Mouse (Mus musculus) retina, embryonic 14.5 days (tissue): ENCODE data around the gene Lrrc23.

Experiments
- DNase-seq: peaks from one replicate; pipeline ENCODE4 v3.0.0-alpha.2; 2015; ENCODE audit warnings: low spot score

Gene Lrrc23

DNA sequence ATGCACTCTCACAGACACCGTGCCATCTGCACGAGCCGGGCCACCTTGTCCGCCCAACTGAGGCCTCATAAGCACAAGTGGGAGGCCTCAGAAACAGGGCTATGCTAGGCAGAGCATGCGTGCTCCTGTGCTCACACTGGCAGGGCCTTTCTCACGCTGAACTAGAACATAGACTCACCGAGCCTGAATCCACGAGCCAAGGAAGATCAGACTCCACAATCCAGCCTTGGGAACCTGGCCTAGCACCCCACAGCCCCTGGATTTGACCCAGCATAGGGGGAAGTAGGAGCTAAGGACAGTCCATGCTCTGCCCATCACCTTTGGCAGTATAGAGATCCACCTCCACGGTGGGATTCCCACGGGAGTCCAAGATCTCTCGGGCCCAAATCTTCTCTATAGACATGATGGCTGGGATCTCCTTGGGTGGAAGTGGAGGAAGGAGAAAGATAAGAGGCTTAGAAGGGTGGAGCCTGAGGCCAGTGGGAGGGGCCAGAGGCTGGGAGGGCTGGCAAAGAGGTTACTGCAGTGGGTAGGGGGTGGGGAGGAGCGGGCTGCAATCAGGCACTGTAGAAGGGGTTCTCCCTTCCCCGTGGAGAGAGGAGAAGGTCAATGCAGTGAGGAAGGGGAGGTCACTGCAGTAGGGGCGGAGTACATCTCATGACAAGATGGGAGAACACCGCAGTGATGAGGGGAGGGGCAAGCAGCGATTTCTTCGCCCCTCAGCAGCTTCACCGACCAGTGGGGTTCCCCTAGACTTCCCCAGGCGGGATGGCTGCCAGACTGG lies 11.4 kb downstream of the Lrrc23 start:
- peak; percentile 67 for DNase-seq

DNA sequence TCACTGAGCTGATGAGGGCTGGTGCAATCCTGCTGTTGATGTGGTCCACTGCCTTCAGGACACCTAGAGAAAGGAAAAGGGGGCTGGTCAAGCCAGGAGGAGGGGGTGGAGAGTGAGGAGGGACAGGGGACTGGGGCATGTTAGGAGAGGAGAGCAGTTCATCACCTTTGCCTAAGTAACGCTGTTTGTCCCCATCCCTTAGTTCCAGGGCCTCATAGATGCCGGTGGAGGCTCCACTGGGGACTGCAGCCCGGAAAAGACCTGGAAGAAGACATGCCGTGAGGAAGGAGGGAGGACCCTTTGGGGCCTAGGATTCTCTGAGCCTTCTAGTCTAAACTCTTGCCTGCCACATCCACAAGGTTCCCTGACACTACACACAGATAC lies 12.0 kb downstream of the Lrrc23 start:
- DNase-seq, result no peak

DNA sequence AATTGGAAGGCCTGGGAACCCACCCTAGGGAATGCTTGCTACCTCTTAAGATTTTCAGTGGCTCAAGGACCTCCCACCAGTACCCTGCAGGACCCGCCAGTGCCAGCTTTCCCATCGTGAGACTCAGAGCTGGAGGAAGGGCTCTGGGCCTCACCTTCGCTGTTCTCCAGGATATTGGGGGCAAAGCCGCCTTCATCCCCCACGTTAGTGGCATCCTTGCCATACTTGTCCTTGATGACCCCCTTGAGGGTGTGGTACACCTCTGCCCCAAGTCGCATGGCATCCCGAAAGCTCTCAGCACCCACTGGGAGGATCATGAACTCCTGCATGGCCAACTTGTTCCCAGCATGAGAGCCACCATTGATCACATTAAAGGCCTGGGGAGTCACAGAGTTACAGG lies 13.6 kb downstream of the Lrrc23 start:
- DNase-seq, result no peak

DNA sequence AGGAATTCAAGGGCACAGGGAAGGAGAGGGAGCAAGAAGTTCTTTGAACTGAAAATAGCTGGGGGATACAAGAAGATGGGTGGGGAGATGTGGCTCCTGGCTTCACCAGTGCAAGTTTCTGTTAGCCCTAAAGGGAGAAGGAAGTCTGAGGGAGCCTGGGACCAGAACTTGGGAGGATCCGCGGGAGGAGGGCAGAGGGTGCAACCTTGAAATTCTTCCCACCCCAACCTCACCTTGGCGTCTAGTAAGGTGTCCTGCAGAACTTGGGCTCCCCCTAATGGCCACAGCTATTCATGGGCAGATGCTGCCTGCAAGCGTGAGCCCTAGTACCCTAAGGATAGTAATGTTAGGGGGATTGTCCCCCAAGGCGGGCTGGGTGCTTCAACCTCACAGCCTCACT lies 20.3 kb downstream of the Lrrc23 start:
- DNase-seq, result peak; percentile 90

DNA sequence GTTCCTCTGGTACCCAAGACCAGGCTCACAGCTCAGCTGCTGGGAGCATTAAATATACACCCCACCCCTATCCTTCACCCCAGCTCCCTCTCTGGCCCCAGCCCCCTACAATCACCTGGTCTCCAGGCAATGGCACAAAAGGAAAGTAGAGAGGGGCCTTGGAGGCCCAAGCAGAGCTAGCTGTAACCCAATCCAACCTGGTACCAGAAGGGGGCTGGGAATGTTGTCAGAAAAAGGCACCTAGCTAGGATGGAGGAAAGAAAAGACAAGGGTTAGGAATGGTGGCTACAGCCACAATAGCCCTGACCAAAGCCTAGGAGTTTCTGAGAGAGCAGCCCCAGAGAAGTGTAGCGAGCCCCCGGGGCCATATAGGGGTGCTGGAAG lies 20.7 kb downstream of the Lrrc23 start:
- no peak for DNase-seq

DNA sequence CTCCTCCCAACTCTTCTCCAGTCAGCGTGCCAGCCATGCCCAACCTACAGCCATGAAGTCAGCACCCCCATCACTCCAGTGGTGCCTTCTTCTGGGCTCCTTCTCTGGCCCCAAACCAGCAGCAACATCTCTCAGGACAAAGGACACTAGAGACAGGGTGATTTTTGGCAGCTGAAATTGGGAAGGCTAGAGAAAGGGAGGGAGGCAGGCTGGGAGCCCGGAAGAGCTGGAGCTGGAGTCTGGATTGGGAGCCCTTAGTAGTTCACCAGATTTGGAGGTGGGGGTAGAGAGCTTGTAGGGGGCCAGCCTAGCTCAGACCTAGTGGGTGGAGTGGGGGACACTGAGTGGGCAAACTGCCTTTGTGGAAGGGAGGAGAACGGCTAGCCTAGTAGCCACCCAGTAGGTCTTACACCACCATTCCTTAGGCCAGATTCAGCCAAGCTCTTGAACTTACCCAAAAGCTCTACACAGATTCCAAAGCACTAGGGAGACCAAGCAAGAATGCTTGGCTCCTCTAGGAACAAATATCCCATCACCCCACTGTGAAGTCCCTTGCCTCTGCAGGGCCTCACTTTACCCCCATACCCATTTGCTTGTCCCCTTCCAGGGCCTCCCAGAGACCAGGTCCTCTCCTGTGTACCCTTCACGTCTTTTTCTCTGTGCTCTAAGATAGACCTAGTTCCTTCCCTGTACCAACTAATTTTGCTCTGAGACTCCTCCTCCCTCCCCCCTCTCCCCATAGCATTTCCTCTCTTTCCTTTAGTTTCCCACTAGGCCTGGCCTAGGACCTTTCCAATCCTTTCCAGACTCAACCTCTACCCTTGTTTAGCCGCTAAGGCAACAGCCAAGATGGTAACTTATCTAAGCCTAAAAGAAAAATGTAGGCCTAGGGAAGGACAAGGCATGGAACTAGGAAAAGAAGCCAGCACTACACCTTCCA lies 21.3 kb downstream of the Lrrc23 start:
- peak; percentile 63 for DNase-seq

DNA sequence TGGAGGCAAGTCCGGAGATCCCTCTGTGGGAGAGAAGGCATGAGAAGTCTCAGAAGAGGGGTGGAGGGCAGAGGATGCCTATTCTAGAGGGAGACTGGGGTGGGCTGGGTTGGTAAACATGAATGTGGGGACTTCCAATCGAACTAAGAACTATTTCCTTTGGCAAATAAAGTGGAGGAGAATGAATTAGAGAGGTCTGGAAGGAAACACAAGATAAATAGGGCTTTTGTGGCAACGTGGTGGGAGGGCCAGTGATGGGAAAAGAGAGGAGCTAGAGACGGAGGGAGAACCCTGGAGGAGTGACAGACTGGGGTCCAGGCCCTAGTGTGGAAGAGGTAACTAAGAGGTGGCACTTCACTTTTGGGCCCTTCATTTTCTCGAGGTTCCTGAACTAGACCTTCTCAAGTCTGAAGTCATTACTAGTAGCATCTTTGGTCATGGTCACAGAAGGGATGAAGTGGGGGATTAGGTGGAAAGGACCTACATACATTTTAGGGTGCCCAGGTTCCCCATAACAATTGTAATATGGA lies 22.1 kb downstream of the Lrrc23 start:
- DNase-seq, result no peak

DNA sequence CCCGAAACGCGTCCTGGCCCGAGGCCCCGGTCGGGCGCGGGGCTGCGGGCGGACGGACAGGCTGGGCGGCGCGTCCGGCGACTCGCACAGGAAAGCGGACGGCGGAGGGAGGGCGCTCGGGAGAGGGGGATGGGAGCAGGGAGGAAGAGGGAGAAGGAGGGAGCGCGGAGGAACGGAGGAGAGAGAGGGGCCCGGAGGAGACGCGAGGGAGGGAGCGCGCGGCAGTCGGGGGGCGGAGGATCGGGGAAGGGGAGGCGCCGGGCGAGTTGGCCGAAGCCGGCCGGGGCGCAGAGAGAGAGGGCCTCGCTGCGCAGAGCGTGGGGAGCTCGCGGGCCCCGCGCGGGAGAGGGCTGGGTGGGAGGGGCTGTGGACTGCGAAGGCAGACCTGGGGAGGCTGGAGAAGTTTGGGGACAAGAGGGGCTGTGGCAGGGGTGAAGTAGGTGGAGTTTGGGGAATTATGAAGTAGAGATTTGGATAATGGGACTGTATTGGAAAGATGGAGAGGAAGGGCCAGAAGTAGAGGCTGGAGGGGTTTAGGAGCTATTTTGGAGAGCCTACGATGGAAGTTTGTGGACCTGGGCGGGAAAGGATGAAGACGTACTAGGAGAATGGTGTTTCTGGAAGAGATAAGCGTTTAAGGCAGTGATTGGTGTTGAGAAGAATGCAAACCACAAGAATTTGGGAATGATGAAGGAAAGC lies 22.7 kb downstream of the Lrrc23 start:
- DNase-seq, result peak; percentile 75

DNA sequence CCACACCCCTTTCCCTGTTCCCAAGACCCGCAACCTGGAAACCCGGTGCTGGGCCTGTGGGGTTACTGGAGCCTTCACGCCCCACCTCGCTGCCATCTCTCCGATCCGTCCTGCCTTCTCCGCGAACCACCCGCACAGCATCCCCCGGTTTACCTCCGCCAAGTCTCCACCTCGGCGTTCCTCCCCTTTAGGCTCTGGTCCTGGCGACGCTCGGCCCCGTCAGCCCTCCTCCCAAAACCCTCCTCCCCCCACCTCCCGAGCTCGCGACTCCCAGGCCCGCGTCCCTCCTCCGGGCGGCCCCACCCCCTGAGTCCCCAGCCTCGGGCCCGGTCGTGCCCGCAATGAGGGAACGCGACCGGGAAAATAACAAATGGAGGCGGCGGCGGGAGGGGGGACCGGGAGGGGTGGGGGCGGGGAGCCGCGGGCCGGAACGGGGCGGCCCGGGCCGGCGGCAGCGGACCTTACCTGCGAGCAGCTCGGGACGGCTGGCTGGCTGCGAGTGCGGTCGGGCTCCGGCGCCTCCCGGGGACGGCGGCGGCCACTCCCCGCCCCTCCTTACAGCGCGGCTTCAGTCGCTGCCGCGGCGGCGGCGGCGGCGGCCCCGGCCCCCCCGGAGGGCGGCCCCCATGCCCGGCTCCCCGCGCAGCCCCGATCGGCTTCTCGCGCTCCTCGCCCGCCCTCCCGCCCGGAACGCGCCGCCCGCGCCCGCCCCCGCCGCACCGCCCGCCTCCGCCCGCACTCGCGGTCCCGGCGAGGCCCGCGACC lies 23.5 kb downstream of the Lrrc23 start, which contains the start of the genes Gm45234 and Atn1:
Gm45234 (minus strand) TSS at position 191 of the 765 bp plus-strand sequence.
Atn1 (minus strand) TSS at position 694 of the 765 bp plus-strand sequence.
- peak; percentile 68 for DNase-seq

DNA sequence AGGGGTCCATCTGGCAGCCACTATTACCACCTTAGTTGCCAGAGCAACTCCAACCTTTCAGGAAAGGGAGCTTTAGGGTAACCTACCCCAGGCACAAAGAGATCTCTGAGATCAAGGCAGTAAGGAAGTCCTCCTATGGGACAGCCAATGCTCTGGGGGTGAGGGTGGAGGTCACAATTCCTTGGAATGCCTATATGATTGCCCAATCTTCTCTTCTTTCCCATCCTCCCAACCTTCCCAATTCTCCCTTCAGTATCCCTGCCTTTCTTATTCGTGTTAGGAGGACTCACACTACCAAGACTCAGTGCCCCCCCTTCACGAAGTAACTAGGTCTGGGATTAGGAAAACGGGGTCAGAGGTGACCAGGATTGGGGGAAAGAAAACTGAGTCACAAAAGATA lies 24.2 kb downstream of the Lrrc23 start:
- no peak for DNase-seq

DNA sequence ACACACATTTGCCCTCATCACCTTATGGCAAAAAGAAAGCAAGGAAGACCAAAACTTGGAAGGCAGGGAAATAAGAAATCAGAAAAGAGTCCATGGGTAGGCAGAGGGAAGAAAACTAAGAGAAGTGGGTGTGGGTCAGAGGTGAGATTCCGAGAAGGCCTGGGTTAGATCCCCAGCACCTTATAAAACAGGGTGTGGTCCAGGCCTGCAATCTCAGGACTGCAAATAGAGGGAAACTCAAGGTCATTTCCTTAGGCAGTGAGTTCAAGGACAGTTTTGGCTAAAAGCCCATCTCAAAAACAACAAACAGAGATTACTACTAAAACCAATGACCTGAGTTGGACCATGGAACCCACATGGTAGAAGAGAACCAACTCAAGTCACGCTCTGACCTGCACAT lies 25.7 kb downstream of the Lrrc23 start:
- DNase-seq, result no peak

DNA sequence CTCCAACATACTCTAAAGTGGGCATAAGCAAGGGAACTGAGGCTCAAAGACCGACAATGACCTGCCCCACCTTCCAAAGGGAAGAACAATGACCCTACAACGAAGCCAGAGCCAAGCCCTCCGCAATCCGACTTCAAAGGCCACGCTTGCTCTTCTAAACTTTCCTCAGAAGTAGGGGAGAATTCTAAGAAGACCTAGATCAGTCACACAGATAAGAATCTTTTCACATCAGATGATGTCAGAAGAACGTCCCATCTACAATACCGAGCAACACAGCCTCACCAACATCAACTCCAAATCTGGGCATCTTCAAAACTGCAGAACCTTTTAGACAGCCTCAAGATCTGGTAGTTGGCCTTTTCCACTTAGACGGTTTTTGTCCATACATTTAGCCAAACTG lies 29.1 kb downstream of the Lrrc23 start:
- DNase-seq, result no peak

DNA sequence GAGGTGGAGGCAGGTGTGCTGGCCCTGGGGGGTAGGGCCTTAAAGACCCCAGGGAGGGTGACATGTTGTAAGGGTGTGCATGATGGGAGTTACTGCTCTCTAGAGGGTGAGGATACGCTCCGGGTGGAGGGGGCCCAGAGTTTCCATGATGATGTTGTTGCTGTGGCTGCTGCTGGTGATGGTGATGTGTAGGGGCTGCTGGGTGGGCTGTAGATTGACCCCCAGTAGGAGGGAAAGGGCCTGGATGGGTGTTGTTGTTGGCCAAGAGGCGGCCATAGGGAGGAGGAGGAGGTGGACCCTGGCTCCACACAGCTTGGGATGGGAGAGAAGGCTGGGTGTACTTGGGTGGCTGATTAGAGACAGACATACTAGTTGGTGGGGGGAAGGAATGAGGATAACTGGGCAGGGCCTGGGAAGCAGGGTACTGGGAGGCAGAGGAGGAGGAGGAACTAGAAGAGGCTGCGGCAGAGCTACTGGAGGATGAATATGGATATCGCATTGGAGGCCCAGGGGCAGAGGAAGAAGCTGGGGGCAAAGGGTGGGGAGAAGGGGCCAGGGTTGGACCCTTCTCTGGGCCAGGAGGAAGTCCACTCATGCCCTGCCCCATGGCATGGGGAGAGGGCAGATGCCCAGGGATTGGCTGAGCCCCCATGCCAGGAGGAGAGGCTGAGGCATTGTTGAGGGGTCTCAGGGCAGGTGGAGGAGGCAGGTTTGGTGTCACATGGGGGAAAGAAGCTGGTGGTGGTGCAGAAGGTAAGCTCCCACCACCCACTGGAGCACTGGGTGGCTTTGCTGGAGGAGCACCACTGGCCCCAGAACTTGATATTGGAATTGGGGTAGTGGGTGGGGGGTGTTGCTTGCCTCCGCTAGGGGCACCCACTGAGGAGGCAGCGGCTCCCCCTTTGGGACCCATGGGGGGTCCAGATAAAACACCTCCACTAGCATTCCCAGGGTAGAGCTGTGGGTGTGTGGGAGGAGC lies 32.6 kb downstream of the Lrrc23 start:
- no peak for DNase-seq

DNA sequence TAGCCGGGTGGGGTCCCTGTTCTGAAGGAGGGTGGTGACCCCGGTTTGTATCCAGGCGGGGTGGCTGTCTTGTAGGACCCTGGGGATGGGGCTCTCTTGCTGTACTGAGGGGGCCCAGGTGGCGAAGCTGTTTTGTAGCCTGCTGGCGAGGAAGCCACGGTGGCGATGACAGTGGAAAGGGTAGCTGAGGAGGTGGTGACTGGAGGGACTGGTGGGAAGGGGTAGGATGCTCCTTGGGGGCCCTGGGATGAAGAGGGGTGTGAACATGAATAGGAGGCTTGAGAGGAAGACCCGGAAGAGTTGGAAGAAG lies 33.3 kb downstream of the Lrrc23 start:
- no peak for DNase-seq

DNA sequence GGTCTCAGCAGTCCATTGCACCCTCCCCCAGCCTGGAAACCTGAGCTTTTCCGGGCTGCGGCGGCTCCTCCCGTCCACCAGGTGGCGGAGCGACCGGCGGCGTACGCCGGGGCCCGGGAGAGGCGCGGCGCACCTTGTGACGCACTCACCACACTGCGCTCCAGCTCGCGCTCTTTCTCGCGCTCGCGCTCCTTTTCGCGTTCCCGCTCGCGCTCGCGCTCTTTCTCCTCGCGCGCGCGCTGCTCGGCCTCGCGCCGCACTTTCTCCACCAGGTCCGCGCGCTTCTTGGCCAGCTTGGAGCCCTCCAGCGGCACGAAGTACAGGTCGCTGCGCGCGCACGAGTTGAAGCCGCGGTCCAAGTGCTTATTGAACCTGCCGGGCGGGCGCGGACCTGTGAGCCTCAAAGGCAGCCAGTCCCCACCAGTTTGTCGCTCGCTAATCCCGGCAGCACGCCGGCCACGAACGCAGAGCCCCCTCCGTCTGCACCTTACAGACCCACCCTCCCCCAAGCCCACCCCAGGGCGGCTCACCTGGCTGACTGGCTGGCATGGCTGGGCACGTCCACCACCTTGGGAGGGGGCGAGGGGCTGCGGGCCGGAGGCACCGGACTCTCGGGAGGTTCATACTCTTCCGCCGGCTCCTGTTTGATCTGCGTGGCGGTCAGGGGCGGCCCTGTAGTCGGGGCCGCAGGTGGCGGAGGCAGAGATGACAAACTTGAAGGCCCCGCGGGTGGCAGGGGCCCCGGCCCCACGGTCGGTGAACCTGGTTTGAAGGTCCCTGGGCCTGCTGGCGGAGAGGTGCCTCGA lies 33.8 kb downstream of the Lrrc23 start:
- DNase-seq, result peak; percentile 96

DNA sequence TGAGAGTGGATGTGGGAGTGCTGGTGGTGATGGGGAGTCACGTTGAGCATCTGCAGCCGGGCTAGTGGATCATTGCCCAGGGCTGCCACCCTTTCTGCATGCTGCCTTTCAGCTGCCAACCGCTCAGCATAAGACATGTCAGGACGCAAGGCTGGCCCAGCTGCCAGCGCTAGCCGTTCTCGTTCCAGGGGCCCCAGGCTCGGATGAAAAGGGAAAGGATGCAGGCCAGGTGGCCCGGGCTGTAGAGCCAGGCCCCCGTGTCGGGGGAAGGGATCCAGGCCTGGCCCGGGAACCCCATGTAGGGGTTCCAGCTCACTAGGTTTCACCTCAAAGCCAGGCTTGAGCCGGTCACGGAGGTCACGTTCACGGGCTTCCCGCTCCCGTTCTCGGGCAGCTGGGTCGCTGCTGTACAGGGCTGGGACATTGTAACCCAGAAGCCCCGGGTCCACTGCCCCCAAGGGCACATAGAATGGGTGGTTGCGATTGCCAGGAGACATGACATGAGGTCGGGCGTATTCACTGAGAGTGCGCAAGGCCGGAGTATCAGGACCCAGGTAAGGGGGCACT lies 34.7 kb downstream of the Lrrc23 start:
- no peak for DNase-seq

DNA sequence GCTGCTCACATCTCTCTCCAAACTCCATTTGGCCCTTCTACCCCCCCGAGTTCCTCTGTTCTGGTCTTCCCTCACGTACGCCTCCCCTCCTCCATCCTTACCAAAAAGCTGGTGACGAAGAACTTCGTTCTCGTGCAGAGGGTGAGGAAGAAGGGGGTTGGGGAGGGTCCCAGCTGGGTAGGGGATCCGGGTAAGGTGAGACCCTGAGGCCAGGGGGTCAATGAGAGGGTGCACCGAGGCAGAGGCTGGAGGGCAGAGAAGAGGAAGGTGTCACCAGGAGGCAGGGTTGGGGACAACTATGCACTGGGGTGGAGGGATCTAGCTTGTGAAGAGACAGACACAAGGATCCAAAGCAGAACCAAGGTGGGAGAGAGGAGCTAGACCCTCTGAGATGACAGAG lies 35.9 kb downstream of the Lrrc23 start:
- no peak for DNase-seq

DNA sequence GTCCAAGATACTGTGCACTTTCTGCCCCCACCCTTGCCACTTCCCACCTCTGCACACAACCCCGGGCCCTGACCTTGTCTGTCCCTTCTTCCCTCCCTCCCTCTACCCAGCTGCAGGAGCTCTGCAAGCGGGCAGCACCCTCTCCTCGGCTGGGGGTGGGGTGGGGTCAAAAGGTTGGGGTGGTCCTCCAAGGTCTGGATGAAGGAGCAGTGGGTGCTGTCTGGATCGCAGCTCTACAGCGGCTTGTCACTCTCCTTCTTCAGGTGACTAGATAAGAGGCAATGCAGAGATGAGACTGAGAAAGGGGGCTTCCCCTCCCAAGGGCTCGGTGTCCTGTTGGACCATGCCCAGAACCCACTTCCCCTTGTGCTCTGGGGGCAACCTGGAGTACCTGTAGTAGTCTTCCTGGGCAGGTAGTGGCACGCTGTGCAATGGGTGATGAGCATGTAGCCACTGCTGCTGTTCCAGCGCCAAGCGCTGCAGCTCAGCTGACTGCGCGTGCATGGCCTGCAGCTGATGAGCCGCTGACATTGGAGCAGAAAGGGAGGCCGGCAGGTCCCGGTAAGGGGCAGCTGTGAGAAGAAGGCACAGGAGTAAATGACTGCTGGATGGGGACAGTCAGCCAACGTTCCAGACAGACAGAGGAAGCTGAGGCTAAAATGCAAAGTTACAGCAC lies 36.5 kb downstream of the Lrrc23 start:
- DNase-seq, result no peak

DNA sequence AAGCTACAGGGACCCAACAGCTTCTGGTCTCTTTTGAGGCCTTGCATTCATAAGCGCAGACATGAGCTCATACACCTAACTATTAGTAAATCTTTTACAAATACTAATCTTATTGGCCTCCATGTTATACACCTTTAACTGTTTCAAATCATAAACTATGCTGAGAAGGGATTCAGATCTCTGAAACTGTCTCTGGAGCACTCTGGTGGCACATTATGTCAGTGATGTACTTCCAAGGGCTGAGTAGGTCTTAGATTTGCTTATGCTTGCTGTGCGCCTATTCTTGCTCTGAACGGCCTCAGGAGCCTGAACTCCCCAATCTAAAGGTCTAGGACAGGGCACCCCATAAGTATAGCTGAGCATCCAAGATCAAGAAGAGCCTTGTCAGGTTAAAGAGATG lies 37.7 kb downstream of the Lrrc23 start:
- no peak for DNase-seq
